In genomic region chr12:103433986-103434731, GRCm38 (mm10) we compare ENCODE assay signal across 8 mouse cellular contexts. TPM values are rescaled to one million over a fixed set of nuclear protein-coding genes. Genes with fewer than 3 reads are reported as not detected.
A peak's percentile ranks its signal among the peaks of the same experiment; 100 is the strongest.
DNase-seq lines count a peak whose midpoint lies in the region; ATAC-seq and TF ChIP-seq lines count a peak whose summit lies in the region.

TSS of gene Ifi27 (plus strand) at chr12:103434211.

- no peak; the same call in 1 of the 2 replicates for TF ChIP-seq POLR2A in bone marrow, adult 2 months (IDR thresholded peaks at IDR 0.05; ENCODE audit: borderline replicate concordance, control insufficient read depth, low read depth, low read length)

- no peaks in the 10 kb centered on the region for H3K4me1 ChIP-seq in midbrain, postnatal 0 days (ENCODE audit: insufficient read depth, low read length)
- H3K4me1 ChIP-seq in midbrain, embryonic 14.5 days (ENCODE audit: control insufficient read depth, insufficient read depth, low read length): no peaks in the 10 kb centered on the region
- H3K4me1 ChIP-seq in bone marrow, adult 2 months (ENCODE audit: control insufficient read depth, insufficient read depth, low read length): peaks cover 4% of the 10 kb centered on the region
- no peaks in the 10 kb centered on the region for H3K4me1 ChIP-seq in heart, embryonic 11.5 days (ENCODE audit: control insufficient read depth, insufficient read depth, low read length)
- H3K4me1 ChIP-seq in liver, embryonic 15.5 days (replicated peaks): peaks cover 9% of the 10 kb centered on the region; the same call in 1 of the 2 replicates

- WGBS in midbrain, postnatal 0 days: 69% methylated on average over 8 of the region's 8 CpGs
- 78% methylated on average over 8 of the region's 8 CpGs for WGBS in midbrain, embryonic 14.5 days
- WGBS in bone marrow, adult 2 months: 26% methylated on average over 8 of the region's 8 CpGs
- 59% methylated on average over 8 of the region's 8 CpGs for WGBS in heart, embryonic 11.5 days (ENCODE audit: insufficient replicate concordance)
- WGBS in liver, embryonic 15.5 days (ENCODE audit: insufficient replicate concordance): 38% methylated on average over 8 of the region's 8 CpGs

- TF ChIP-seq CTCF in midbrain, postnatal 0 days (IDR thresholded peaks at IDR 0.05): no peak
- no peak for TF ChIP-seq CTCF in bone marrow, adult 2 months (IDR thresholded peaks at IDR 0.05; ENCODE audit: control insufficient read depth, insufficient read depth, low read length)

- H3K4me3 ChIP-seq in midbrain, postnatal 0 days (ENCODE audit: low read depth, low read length): no peak within 1 kb of the TSS
- no peak within 1 kb of the TSS for H3K4me3 ChIP-seq in midbrain, embryonic 14.5 days (replicated peaks; ENCODE audit: low read depth, low read length)
- peak within 1 kb of the TSS; percentile 46 for H3K4me3 ChIP-seq in bone marrow, adult 2 months (replicated peaks; ENCODE audit: control insufficient read depth, low read depth, low read length)
- H3K4me3 ChIP-seq in heart, embryonic 11.5 days (ENCODE audit: low read depth, low read length): no peak within 1 kb of the TSS
- peak within 1 kb of the TSS; percentile 25 for H3K4me3 ChIP-seq in liver, embryonic 15.5 days (replicated peaks)

- H3K27ac ChIP-seq in midbrain, postnatal 0 days (ENCODE audit: low read depth, low read length): no peak within 1 kb of the TSS
- H3K27ac ChIP-seq in midbrain, embryonic 14.5 days (replicated peaks; ENCODE audit: low read depth, low read length): no peak within 1 kb of the TSS
- H3K27ac ChIP-seq in bone marrow, adult 2 months (ENCODE audit: control insufficient read depth, insufficient read depth, low read depth, low read length, poor library complexity): peak within 1 kb of the TSS; percentile 84
- H3K27ac ChIP-seq in heart, embryonic 11.5 days (ENCODE audit: low read depth, low read length): no peak within 1 kb of the TSS
- peak within 1 kb of the TSS; percentile 51; the same call in 1 of the 2 replicates for H3K27ac ChIP-seq in liver, embryonic 15.5 days (replicated peaks)

- H3K9me3 ChIP-seq in midbrain, postnatal 0 days (ENCODE audit: low read length): no peaks in the 10 kb centered on the region
- H3K9me3 ChIP-seq in midbrain, embryonic 14.5 days (ENCODE audit: control insufficient read depth, low read length): no peaks in the 10 kb centered on the region
- no peaks in the 10 kb centered on the region for H3K9me3 ChIP-seq in heart, embryonic 11.5 days (replicated peaks; ENCODE audit: control insufficient read depth, low read length)
- H3K9me3 ChIP-seq in liver, embryonic 15.5 days (replicated peaks): no peaks in the 10 kb centered on the region

- 0 out of 2 replicates have a peak within 1 kb of the TSS, but pooled peaks have one; percentile 2 for H3K4me2 ChIP-seq in midbrain, postnatal 0 days (ENCODE audit: low read depth, low read length, poor library complexity, severe bottlenecking)
- H3K4me2 ChIP-seq in midbrain, embryonic 14.5 days (ENCODE audit: low read length): no peak within 1 kb of the TSS
- H3K4me2 ChIP-seq in heart, embryonic 11.5 days: no peak within 1 kb of the TSS
- peak within 1 kb of the TSS; percentile 52 for H3K4me2 ChIP-seq in liver, embryonic 15.5 days

- no peak for ATAC-seq in midbrain, postnatal 0 days (ENCODE audit: low FRiP score)
- ATAC-seq in midbrain, embryonic 14.5 days (ENCODE audit: low FRiP score, low TSS enrichment): no peak
- peak; percentile 36; the same call in 1 of the 2 replicates for ATAC-seq in heart, embryonic 11.5 days (replicated peaks; ENCODE audit: insufficient number of reproducible peaks, low FRiP score, low TSS enrichment)
- ATAC-seq in liver, embryonic 15.5 days (ENCODE audit: insufficient read depth): peak; percentile 89

- no peaks in the 10 kb centered on the region; the same call in 1 of the 2 replicates for H3K27me3 ChIP-seq in midbrain, postnatal 0 days (ENCODE audit: insufficient read depth, low read length)
- H3K27me3 ChIP-seq in midbrain, embryonic 14.5 days (ENCODE audit: control insufficient read depth, insufficient read depth, low read length): no peaks in the 10 kb centered on the region
- no peaks in the 10 kb centered on the region; the same call in 1 of the 2 replicates for H3K27me3 ChIP-seq in heart, embryonic 11.5 days (ENCODE audit: control insufficient read depth, insufficient read depth, low read length)
- H3K27me3 ChIP-seq in liver, embryonic 15.5 days: no peaks in the 10 kb centered on the region

- no peaks in the 10 kb centered on the region for H3K36me3 ChIP-seq in midbrain, postnatal 0 days (ENCODE audit: insufficient read depth, low read length)
- H3K36me3 ChIP-seq in midbrain, embryonic 14.5 days (ENCODE audit: control insufficient read depth, insufficient read depth, low read length): no peaks in the 10 kb centered on the region
- H3K36me3 ChIP-seq in heart, embryonic 11.5 days (ENCODE audit: control insufficient read depth, insufficient read depth, low read length): no peaks in the 10 kb centered on the region
- H3K36me3 ChIP-seq in liver, embryonic 15.5 days (replicated peaks): no peaks in the 10 kb centered on the region

- DNase-seq in midbrain, postnatal 0 days (ENCODE audit: low spot score): peak; percentile 28
- no peak for DNase-seq in midbrain, embryonic 14.5 days
- peak; percentile 75 to 93 for DNase-seq in kidney, postnatal 36 days
- peak; percentile 31 for DNase-seq in right cerebral cortex, postnatal 25 days
- DNase-seq in embryo, embryonic 9.5 days (ENCODE audit: extremely low spot score): no peak

- H3K9ac ChIP-seq in midbrain, postnatal 0 days (replicated peaks; ENCODE audit: low read length, poor library complexity, severe bottlenecking): no peak within 1 kb of the TSS
- no peak within 1 kb of the TSS for H3K9ac ChIP-seq in midbrain, embryonic 14.5 days (replicated peaks; ENCODE audit: low read length)
- H3K9ac ChIP-seq in heart, embryonic 11.5 days (ENCODE audit: low read depth, low read length): no peak within 1 kb of the TSS
- H3K9ac ChIP-seq in liver, embryonic 15.5 days: no peak within 1 kb of the TSS

RNA-seq across cellular contexts. Expression of gene Ifi27, which starts in this region (rescaled TPM):
- total RNA-seq in midbrain, postnatal 0 days (2014; rRNA removed): 16.2 and 24.4 TPM in 2 replicates
- 23.3 and 26.2 TPM in 2 replicates for polyA plus RNA-seq in midbrain, postnatal 0 days (2015; fragmentation: Nextera tagmentation; extraction: Ambion mirVana)
- polyA plus RNA-seq in midbrain, embryonic 14.5 days (2014; fragmentation: Nextera tagmentation; extraction: Ambion mirVana): 5.8 and 9.4 TPM in 2 replicates
- 114 and 211 TPM in 2 replicates for polyA plus RNA-seq in bone marrow, adult 2 months (2011; ENCODE audit: insufficient read depth, insufficient read length, low replicate concordance, missing spikeins)
- polyA plus RNA-seq in heart, embryonic 11.5 days (2014; fragmentation: Nextera tagmentation; extraction: Ambion mirVana): 11.5 and 12.1 TPM in 2 replicates
- 26.4 and 31.5 TPM in 2 replicates for polyA plus RNA-seq in liver, embryonic 15.5 days (2015; fragmentation: Nextera tagmentation; extraction: Ambion mirVana)

Comparison
In these comparisons a context has a peak if more than half of its experiments do, and no peak if none do; other contexts are left out.
1. DNase-seq: peak in midbrain, postnatal 0 days (single experiment), kidney, postnatal 36 days (2 of 2) and right cerebral cortex, postnatal 25 days (single experiment); none in midbrain, embryonic 14.5 days (single experiment) and embryo, embryonic 9.5 days (single experiment).
2. H3K4me2 ChIP-seq: peak in midbrain, postnatal 0 days (single experiment) and liver, embryonic 15.5 days (single experiment); none in midbrain, embryonic 14.5 days (single experiment) and heart, embryonic 11.5 days (single experiment).
3. ATAC-seq: peak in heart, embryonic 11.5 days (single experiment) and liver, embryonic 15.5 days (single experiment); none in midbrain, postnatal 0 days (single experiment) and midbrain, embryonic 14.5 days (single experiment).
4. H3K27ac ChIP-seq: peak in bone marrow, adult 2 months (single experiment) and liver, embryonic 15.5 days (single experiment); none in midbrain, postnatal 0 days (single experiment), midbrain, embryonic 14.5 days (single experiment) and heart, embryonic 11.5 days (single experiment).
5. H3K4me3 ChIP-seq: peak in bone marrow, adult 2 months (single experiment) and liver, embryonic 15.5 days (single experiment); none in midbrain, postnatal 0 days (single experiment), midbrain, embryonic 14.5 days (single experiment) and heart, embryonic 11.5 days (single experiment).